Mouse (Mus musculus) liver, adult 2 months (tissue): ENCODE measurements around the gene Dusp12. TPM values are rescaled to one million over a fixed set of nuclear protein-coding genes. Genes with fewer than 3 reads are reported as not detected.

Experiments
- DNase-seq: peaks from one replicate; pipeline ENCODE4 v3.0.0-alpha.2; 2011; ENCODE audit warnings: low read depth, low spot score; ENCODE audit errors: extremely low read depth
- H3K27ac ChIP-seq: fragments of 200-500 bp; replicated peaks from 2 replicates; pipeline ENCODE4 v1.5.1; 2012; ENCODE audit warnings: low read depth, mild to moderate bottlenecking, control low read depth, inconsistent platforms, low read length; ENCODE audit not compliant: insufficient read depth
- H3K27me3 ChIP-seq: fragments of 200-500 bp; 2 replicates; pipeline ENCODE4 v1.6.1; 2012; ENCODE audit warnings: mild to moderate bottlenecking, moderate library complexity, low read length, inconsistent platforms; ENCODE audit not compliant: control insufficient read depth, insufficient read depth
- H3K36me3 ChIP-seq: fragments of 200-500 bp; 2 replicates; pipeline ENCODE4 v1.6.1; 2012; ENCODE audit warnings: low read length, inconsistent platforms; ENCODE audit not compliant: control insufficient read depth, insufficient read depth
- H3K4me1 ChIP-seq: fragments of 200-500 bp; 2 replicates; pipeline ENCODE4 v1.6.1; 2011; ENCODE audit warnings: low read length; ENCODE audit not compliant: control insufficient read depth, insufficient read depth
- H3K4me3 ChIP-seq: fragments of 200-500 bp; 2 replicates; pipeline ENCODE4 v1.5.1; 2011; ENCODE audit warnings: low read depth, mild to moderate bottlenecking, control low read depth, low read length, moderate library complexity; ENCODE audit not compliant: insufficient read depth
- H3K79me2 ChIP-seq: fragments of 200-500 bp; 2 replicates; pipeline ENCODE4 v1.6.1; 2012; ENCODE audit warnings: inconsistent platforms, mild to moderate bottlenecking, low read length, moderate library complexity; ENCODE audit not compliant: control insufficient read depth, insufficient read depth
- H3K9ac ChIP-seq: fragments of 200-500 bp; 2 replicates; pipeline ENCODE4 v1.6.1; 2012; ENCODE audit warnings: low read depth, mild to moderate bottlenecking, control low read depth, inconsistent platforms, low read length
- CTCF ChIP-seq: fragments of 200-500 bp; IDR thresholded peaks from 2 replicates; pipeline ENCODE4 v1.5.1; 2011; ENCODE audit warnings: low read depth, low read length, control low read depth
- POLR2A ChIP-seq: fragments of 200-500 bp; IDR thresholded peaks from 2 replicates; pipeline ENCODE4 v1.6.1; 2011; ENCODE audit warnings: low read length, control low read depth; ENCODE audit not compliant: insufficient read depth; ENCODE audit errors: extremely low read depth
- WGBS: fragments of 180-500 bp; shearing (Covaris S2); methylation state at CpG from one replicate; pipeline ENCODE4 v1.1.7; 2018; 5-methylcytosine and 5-hydroxymethylcytosine counted together
- polyA plus RNA-seq: library from polyadenylated mRNA; depleted of rRNA; stranded (reverse); fragments of >200 nt; gene quantifications from 2 replicates; pipeline ENCODE4 v1.2.3, GENCODE M21; 2012
- total RNA-seq: library from RNA; depleted of rRNA; stranded (reverse); fragments of >200 nt; gene quantifications from 2 replicates; pipeline ENCODE4 v1.2.3, GENCODE M21; 2014

Dusp12 gene
- total and polyA plus RNA-seq, 2 experiments: 17.2 to 36.2 TPM

- Histone ChIP-seq H3K27ac (no peak overlapping the region), H3K4me1 (peaks cover 2% of the 10 kb centered on the region; the same call in 1 of the 2 replicates), H3K79me2 (peaks cover 26% of the 10 kb centered on the region; the same call in 1 of the 2 replicates), H3K27me3 (no peaks in the 10 kb centered on the region), H3K4me3 (no peak overlapping the region), H3K36me3 (peaks cover 12% of the 10 kb centered on the region), H3K9ac (no peak overlapping the region)
- DNase-seq: no peak
- WGBS: 93% methylated on average over 2 of the region's 2 CpGs
- TF ChIP-seq POLR2A (no peak), CTCF (no peak)
These were observed 28.0 kb downstream of the Dusp12 start for GRCm38 (mm10) chr1:170857369-170857768.

- Histone ChIP-seq H3K27me3 (no peaks in the 10 kb centered on the region), H3K36me3 (peaks cover 25% of the 10 kb centered on the region), H3K4me3 (no peak overlapping the region)
These were observed 30.1 kb downstream of the Dusp12 start for GRCm38 (mm10) chr1:170855056-170855760.

GRCm38 (mm10) chr1:170853604-170854003, 31.7 kb downstream of the Dusp12 start:
- 91% methylated on average over 3 of the region's 3 CpGs for WGBS
- Histone ChIP-seq H3K4me1 (no peaks in the 10 kb centered on the region), H3K4me3 (no peak overlapping the region), H3K79me2 (peaks cover 14% of the 10 kb centered on the region; the same call in 1 of the 2 replicates), H3K9ac (no peak overlapping the region), H3K27me3 (no peaks in the 10 kb centered on the region), H3K36me3 (peaks cover 34% of the 10 kb centered on the region), H3K27ac (no peak overlapping the region)
- DNase-seq: peak; percentile 29
- TF ChIP-seq POLR2A (no peak), CTCF (no peak)

More at GRCm38 (mm10) chr1:170855056-170855760, 30.1 kb downstream of the Dusp12 start:
- DNase-seq: no peak
- Histone ChIP-seq H3K27ac (no peak overlapping the region), H3K4me1 (no peaks in the 10 kb centered on the region), H3K9ac (no peak overlapping the region), H3K79me2 (peaks cover 19% of the 10 kb centered on the region; the same call in 1 of the 2 replicates)
- 88% methylated on average over 13 of the region's 13 CpGs for WGBS
- TF ChIP-seq CTCF: no peak
- TF ChIP-seq POLR2A: no peak

- 94% methylated on average over 23 of the region's 23 CpGs for WGBS
- H3K36me3 ChIP-seq: peaks cover 39% of the 10 kb centered on the region
- no peak overlapping the region for H3K9ac ChIP-seq
- H3K27ac ChIP-seq: no peak overlapping the region
- DNase-seq: no peak
- no peak overlapping the region for H3K4me3 ChIP-seq
- H3K27me3 ChIP-seq: no peaks in the 10 kb centered on the region
- H3K79me2 ChIP-seq: peaks cover 4% of the 10 kb centered on the region; the same call in 1 of the 2 replicates
- TF ChIP-seq POLR2A (no peak), CTCF (no peak)
- no peaks in the 10 kb centered on the region for H3K4me1 ChIP-seq
These were observed 34.4 kb downstream of the Dusp12 start for GRCm38 (mm10) chr1:170850637-170851624.

GRCm38 (mm10) chr1:170850007-170850406, 35.3 kb downstream of the Dusp12 start:
- no peaks in the 10 kb centered on the region for H3K4me1 ChIP-seq
- no peaks in the 10 kb centered on the region for H3K27me3 ChIP-seq
- no peak for DNase-seq
- no peak overlapping the region for H3K9ac ChIP-seq
- WGBS: 98% methylated on average over 2 of the region's 2 CpGs
- H3K4me3 ChIP-seq: no peak overlapping the region
- H3K79me2 ChIP-seq: peaks cover 2% of the 10 kb centered on the region; the same call in 1 of the 2 replicates
- peaks cover 47% of the 10 kb centered on the region for H3K36me3 ChIP-seq
- TF ChIP-seq CTCF (no peak), POLR2A (no peak)
- H3K27ac ChIP-seq: no peak overlapping the region
